8 mouse cellular contexts compared by ENCODE assay signal in the genomic region with DNA sequence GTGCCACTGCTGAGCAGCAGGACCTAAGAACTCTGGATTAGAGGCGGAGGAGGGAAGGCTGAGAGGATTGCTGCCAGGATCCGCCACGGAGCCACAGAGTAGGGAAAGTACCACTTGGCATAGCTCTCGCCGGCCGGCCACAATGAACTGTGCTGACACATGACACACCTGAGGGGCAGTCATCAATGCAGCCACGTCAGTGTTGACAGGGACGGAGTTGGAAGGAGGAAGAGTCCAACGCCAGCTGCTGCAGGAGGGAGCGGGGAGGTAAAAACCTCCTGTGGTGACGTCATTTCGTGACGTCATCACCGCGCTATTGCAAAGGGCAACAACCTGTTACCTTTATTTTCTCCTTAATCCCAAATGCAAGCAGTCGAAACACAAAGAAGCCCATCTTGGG. TPM values are rescaled to one million over a fixed set of nuclear protein-coding genes. Genes with fewer than 3 reads are reported as not detected.
DNase-seq lines count a peak whose midpoint lies in the region; ATAC-seq and TF ChIP-seq lines count a peak whose summit lies in the region.

No protein-coding gene starts in this region.

- TF ChIP-seq POLR2A in thymus, adult 2 months (IDR thresholded peaks at IDR 0.05; ENCODE audit: control insufficient read depth, extremely low read depth, insufficient read depth, low read length, poor library complexity), result no peak

- no peak for TF ChIP-seq CTCF in thymus, adult 2 months (IDR thresholded peaks at IDR 0.05; ENCODE audit: borderline replicate concordance, control insufficient read depth, extremely low read depth, insufficient read depth, low read length, poor library complexity)

- intact Hi-C loops in gastrocnemius, postnatal 36 days (cut with DNase I), result no loop called here

- H3K9ac ChIP-seq in embryonic facial prominence, embryonic 12.5 days, result no peak overlapping the region
- H3K9ac ChIP-seq in midbrain, embryonic 13.5 days (replicated peaks), result no peak overlapping the region

- H3K36me3 ChIP-seq in embryonic facial prominence, embryonic 12.5 days, result no peaks in the 10 kb centered on the region
- no peaks in the 10 kb centered on the region for H3K36me3 ChIP-seq in midbrain, embryonic 13.5 days
- H3K36me3 ChIP-seq in thymus, adult 2 months (ENCODE audit: control insufficient read depth, insufficient read depth, low read length), result no peaks in the 10 kb centered on the region

- no peaks in the 10 kb centered on the region for H3K9me3 ChIP-seq in embryonic facial prominence, embryonic 12.5 days
- H3K9me3 ChIP-seq in midbrain, embryonic 13.5 days, result no peaks in the 10 kb centered on the region

- no peak for DNase-seq in frontal cortex, postnatal 14 days (ENCODE audit: low spot score in 2 of 2)
- DNase-seq in induced T-regulatory cell, adult 2 months (ENCODE audit: low read depth), result peak; percentile 39
- no peak for DNase-seq in gastrocnemius, postnatal 36 days
- DNase-seq in thymus, adult 2 months, result no peak
- DNase-seq in thymus, postnatal 4 days, result no peak

- peak overlapping the region; percentile 6; the same call in 1 of the 2 replicates for H3K4me3 ChIP-seq in embryonic facial prominence, embryonic 12.5 days
- peak overlapping the region; percentile 8; the same call in 1 of the 2 replicates for H3K4me3 ChIP-seq in midbrain, embryonic 13.5 days (replicated peaks)
- H3K4me3 ChIP-seq in thymus, adult 2 months (ENCODE audit: control insufficient read depth, insufficient read depth, low read length), result no peak overlapping the region

- H3K4me2 ChIP-seq in embryonic facial prominence, embryonic 12.5 days (replicated peaks), result peak overlapping the region; percentile 31
- peak overlapping the region; percentile 35 for H3K4me2 ChIP-seq in midbrain, embryonic 13.5 days (replicated peaks)

- 46% methylated on average over 16 of the region's 16 CpGs for WGBS in embryonic facial prominence, embryonic 12.5 days
- 37% methylated on average over 16 of the region's 16 CpGs for WGBS in midbrain, embryonic 13.5 days
- 77% methylated on average over 16 of the region's 16 CpGs for WGBS in thymus, adult 2 months

- ATAC-seq in frontal cortex, adult (ENCODE audit: low TSS enrichment), result peak; percentile 47; the same call in 1 of the 2 replicates
- ATAC-seq in embryonic facial prominence, embryonic 12.5 days (ENCODE audit: insufficient number of reproducible peaks, insufficient read depth, low FRiP score, low TSS enrichment), result no peak
- no peak for ATAC-seq in midbrain, embryonic 13.5 days

- H3K27ac ChIP-seq in embryonic facial prominence, embryonic 12.5 days, result no peak overlapping the region
- H3K27ac ChIP-seq in midbrain, embryonic 13.5 days, result no peak overlapping the region
- H3K27ac ChIP-seq in thymus, adult 2 months (ENCODE audit: control insufficient read depth, insufficient read depth, low read length), result no peak overlapping the region

- no peaks in the 10 kb centered on the region for H3K27me3 ChIP-seq in embryonic facial prominence, embryonic 12.5 days
- H3K27me3 ChIP-seq in midbrain, embryonic 13.5 days, result no peaks in the 10 kb centered on the region
- no peaks in the 10 kb centered on the region for H3K27me3 ChIP-seq in thymus, adult 2 months (ENCODE audit: control insufficient read depth, insufficient read depth, low read length)

- H3K4me1 ChIP-seq in embryonic facial prominence, embryonic 12.5 days, result no peaks in the 10 kb centered on the region
- H3K4me1 ChIP-seq in midbrain, embryonic 13.5 days (replicated peaks), result 0 out of 2 replicates have a peak, but pooled peaks cover 6% of the 10 kb centered on the region
- H3K4me1 ChIP-seq in thymus, adult 2 months (replicated peaks; ENCODE audit: control insufficient read depth, insufficient read depth, low read length), result peaks cover 17% of the 10 kb centered on the region

RNA-seq across cellular contexts. Expression of a gene that starts 6.8 kb away (rescaled TPM):
- polyA plus RNA-seq in embryonic facial prominence, embryonic 12.5 days (2016; fragmentation: Nextera tagmentation; extraction: Ambion mirVana), result 0.74 and 0.96 TPM in 2 replicates
- polyA plus RNA-seq in midbrain, embryonic 13.5 days (2015; fragmentation: Nextera tagmentation; extraction: Ambion mirVana), result 2.3 and 2.7 TPM in 2 replicates
- 1 to 10 TPM; 1.3 to 1.9 TPM for total RNA-seq in gastrocnemius, postnatal 36 days (2021)
- 12.9 and 18.5 TPM in 2 replicates for polyA plus RNA-seq in thymus, adult 2 months (2012; rRNA removed)

RNA-seq across cellular contexts. Expression of a gene that starts 22.6 kb away (rescaled TPM):
- polyA plus RNA-seq in embryonic facial prominence, embryonic 12.5 days (2016; fragmentation: Nextera tagmentation; extraction: Ambion mirVana), result 43.5 and 44.9 TPM in 2 replicates
- polyA plus RNA-seq in midbrain, embryonic 13.5 days (2015; fragmentation: Nextera tagmentation; extraction: Ambion mirVana), result 76.2 and 84.5 TPM in 2 replicates
- 1 to 10 TPM; 2.5 to 5.3 TPM for total RNA-seq in gastrocnemius, postnatal 36 days (2021)
- polyA plus RNA-seq in thymus, adult 2 months (2012; rRNA removed), result 0.52 and 1.6 TPM in 2 replicates

Comparison
In these comparisons a context has a peak if more than half of its experiments do, and no peak if none do; other contexts are left out.
1. RNA of a gene that starts 22.6 kb away (polyA plus RNA-seq): 76.2 to 84.5 TPM in midbrain, embryonic 13.5 days and 43.5 to 44.9 TPM in embryonic facial prominence, embryonic 12.5 days; 0.52 to 1.6 TPM in thymus, adult 2 months; every median in the first group is over 10 times any median in the second.